Mouse (Mus musculus): Measurements from ENCODE around the gene Fto. TPM values are rescaled to one million over a fixed set of nuclear protein-coding genes. Genes with fewer than 3 reads are reported as not detected.

Gene Fto
- total RNA-seq, 2 experiments from 2014 or later, result 149 to 152 TPM

DNA sequence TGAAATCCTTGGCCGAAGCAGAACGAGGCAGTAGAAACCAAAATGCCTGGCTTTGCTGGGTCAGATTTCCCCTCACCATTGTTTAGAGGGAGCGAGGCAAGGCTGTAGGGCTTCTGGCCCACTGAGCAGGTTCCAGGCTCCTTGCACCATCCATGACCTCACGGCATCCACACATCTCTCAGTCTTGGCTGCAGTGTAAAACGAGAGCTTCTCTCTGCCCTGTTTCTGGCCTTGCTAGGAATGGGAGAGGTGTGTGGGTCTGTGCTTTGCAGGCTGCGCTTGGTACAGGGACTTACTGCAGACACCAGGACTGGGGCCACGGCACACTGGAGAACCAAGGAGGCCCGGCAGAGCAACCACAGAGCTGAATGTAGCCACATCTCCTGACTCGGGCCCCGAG lies 132.2 kb downstream of the Fto start:
- no peak for DNase-seq (ENCODE audit: low spot score in 2 of 2)

DNA sequence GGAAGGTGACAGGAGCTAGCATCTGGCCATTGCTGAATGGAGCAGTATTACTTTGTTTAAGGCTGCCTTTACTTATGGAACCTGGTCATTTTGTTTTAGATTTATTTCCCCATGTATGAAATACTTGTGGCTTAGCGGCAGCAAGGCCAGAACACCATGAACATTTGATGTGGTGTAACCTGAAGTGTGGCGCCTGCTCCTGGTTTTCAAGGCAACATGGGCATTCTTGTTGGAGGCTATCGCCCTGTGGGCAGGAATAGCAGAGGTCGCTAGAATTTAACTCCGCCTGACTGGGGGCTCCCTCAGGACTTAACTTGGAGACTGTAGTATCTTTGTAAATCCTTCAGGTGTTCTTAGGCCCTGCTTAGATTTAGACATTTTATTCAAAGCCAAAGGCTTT lies 132.7 kb downstream of the Fto start:
- no peak for DNase-seq (ENCODE audit: low spot score in 2 of 2)

DNA sequence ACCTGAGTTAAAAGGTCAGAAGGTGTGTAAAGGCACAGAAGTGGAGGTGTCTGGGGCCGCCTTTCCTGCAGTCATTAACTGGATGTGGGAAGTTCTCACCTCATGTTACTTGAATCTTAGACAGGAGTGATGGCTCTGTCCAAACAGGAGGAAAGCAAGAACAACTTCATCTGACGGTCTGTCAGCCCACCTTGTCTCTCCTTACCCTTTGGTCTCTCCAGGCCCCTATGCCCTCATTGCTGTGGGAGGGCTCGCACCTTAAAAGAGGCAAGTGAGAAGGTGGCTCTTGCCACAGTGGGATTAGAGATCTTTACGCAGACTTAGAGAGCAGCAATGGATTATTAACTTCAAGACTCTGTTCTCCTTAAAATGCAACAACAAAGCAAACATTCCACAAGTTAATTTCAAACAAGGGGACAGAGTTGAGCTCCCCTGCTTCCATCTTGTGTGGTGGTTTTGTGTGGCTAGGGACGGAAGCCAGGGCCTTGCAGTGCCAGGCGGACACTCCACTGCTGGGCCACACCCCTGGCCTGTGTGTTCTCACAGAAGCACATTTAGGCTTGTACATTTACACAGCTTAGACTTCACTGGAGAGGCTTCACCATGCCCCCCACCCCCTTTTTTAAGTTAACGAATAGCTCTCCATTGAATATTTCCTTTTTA lies 135.5 kb downstream of the Fto start:
- DNase-seq (ENCODE audit: low spot score in 2 of 2), result no peak

DNA sequence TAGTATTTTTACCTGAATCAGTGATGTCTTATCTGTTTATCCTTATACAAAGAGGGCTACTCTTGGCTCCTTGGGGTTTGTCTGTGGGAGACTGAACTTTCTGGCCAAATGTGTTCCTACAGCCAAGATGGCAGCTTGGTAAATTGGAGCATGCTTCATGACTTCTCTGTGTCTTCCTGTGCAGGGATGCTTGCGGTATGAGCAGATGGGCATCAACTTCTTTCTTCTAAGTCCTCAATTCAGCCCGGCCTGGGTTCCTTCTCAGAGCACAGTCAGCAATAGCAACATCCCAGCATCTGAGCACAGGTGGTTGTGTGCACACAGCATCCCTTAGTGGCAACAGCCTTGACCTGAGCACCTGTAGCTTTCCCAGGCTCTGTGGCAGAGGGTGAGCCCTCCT lies 141.6 kb downstream of the Fto start:
- no peak for DNase-seq (ENCODE audit: low spot score in 2 of 2)

DNA sequence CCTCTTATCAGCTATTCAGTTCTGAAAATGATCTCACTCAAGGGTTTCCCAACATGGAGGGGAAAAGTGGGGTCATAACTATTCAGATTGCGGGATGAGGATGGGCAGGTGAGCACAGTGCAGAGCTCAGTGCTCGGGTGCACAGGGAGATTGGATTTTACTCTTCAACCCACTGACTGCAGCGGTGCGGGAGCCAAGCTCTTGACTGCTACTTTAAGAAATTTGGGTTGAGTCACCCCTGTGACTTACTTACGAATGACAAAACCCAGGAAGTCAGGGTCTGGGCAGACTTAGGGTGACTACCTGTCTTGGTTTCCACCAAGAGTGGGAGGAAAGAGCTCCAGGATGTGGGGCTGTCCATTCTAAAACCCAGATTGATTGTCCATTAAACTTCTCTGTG lies 142.3 kb downstream of the Fto start:
- no peak for DNase-seq (ENCODE audit: low spot score in 2 of 2)

DNA sequence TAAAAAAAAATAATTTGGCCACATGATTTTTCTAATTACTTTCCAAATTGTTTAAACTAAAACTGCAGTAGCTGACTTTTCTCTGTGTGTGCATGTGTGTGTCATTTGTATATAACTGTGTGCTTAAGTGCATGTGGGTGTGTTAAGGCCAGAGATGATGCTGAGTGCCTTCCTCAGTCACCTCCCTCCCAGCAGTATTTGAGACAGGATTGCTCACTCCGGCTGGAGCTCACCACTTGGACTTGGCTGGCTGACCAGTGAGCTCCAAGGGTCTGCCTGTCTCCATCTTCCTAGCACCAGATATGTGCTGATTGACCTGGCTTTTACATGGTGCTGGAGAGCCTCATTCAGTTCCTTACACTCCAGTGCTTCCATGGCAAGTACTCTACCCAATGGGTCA lies 144.7 kb downstream of the Fto start:
- no peak for DNase-seq (ENCODE audit: low spot score in 2 of 2)

DNA sequence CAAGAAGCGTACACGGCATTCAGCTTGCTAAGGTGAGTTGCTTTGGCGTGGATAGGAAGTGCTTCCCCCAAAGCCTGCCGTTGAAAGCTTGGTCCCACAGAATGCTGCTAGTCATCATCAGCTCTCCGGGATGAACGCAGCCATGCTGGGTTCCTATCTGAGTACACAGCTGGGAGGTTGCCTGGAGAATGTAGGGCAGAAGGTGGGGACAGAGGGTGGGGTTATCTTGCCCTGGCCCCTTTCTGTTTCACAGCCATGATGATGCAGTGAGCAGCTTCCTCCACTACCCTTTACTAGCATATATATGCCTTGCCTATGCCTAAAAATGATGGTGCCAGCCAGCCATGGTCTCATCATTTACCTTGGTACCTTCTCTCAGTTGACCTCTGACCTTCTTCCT lies 147.6 kb downstream of the Fto start:
- no peak for DNase-seq (ENCODE audit: low spot score in 2 of 2)

DNA sequence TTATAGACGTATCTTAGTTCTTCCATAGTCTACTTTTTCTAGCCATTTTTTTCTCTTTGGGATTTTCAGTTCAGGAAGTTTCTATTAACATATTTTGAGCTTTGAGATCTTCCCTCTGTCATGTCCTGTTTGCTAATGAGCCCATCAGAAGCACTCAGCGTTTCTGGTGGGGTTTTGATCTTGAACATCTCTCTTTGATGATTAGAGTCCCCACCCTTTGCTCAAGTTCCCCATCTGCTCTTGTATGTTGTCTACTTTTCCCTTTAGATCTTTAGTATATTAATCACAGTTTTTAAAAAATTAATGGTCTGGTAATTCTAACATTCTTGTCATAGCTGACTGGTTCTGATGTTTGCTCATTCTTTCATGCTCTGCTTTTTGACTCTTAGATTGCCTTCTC lies 150.4 kb downstream of the Fto start:
- DNase-seq (ENCODE audit: low spot score in 2 of 2), result no peak

DNA sequence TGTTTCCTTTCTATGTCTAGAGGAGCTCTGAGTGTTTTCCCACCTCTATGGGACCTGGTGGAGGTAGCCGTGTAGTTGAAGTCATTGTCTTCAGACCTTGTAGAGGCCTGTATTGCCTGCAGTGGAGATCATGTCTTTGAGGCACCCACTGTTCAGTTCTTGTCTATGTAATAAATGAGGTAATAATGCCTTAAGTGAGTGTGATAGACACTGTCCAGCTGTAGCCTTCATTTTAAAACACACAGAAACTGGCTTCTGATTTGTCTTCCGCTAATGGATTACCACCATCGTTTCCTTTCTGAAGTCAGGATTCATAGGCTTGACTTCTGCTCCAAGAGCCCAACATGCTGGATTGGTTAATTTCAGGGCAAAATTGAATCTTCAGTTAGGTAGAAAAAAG lies 154.1 kb downstream of the Fto start:
- DNase-seq (ENCODE audit: low spot score in 2 of 2), result no peak

DNA sequence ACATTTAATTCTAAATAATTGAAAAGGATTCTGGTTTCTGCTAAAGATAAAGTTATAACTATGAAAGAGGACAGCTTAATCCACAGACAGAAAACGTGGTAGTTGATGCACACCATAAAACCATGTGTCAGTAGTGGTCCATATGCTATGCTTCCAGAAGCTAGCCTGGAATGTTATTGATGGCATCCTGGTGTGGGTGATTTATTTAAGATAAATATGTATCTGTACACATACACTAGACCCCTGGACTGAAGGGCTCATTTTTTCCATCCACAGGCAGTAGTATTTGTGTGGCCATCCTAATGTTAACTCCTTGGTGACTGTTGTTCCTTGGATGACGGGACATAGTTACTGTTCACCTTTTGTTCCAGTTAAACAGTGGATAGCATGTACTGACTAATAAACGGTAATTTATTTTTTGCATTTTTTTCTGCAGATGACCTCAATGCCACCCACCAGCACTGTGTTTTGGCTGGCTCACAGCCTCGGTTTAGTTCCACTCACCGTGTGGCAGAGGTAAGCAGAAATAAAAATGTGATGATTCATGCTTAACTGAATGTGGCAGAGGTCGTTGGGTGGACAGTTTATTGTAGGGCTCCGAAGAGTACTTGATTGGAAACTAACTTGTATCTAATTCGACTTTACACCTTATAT lies 154.7 kb downstream of the Fto start:
- DNase-seq (ENCODE audit: low spot score in 2 of 2), result no peak

DNA sequence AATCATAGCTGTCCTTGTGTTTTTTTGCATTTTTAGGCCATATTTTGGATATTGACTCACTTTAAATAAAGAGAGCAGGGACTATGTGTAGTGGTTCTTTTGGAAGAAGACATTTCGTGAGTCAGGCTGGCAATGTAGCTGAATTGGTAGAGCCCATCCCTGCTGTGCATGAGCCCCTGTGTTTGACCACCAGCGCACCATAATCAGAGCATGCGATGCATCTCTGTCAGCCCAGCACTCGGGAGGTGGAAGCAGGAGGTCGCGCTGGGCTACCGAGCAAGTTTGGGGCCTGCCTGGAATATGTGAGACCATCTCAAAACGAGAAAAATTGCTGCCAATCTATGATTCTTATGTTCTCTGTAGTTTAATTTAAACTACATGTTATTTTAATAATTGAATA lies 156.1 kb downstream of the Fto start:
- DNase-seq (ENCODE audit: low spot score in 2 of 2), result no peak

DNA sequence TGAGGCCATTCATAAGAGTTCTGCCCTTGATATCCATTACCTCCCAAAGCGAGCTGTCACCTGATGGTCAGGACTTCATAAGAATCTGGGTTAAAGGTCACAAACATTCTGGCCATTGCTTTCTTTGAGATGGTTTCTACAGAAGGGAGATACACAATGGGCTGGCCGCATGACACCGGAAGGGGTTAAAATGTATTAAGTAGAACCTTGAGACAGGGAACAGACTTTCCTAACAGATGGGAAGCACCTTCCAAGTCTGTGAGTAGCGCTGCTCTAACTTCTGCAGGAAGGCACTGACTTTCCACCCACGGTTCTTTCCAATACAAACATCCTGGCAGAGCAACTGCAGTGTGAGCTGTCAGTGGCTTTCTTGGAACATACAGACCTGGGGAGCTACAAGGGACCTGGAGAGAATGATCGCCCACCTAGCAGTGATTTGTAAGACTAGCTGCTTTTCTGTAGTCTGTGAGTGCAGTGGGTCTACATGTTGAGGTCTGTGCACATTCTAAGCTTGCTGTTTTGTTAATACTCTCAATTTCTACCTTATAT lies 161.5 kb downstream of the Fto start:
- peak in 1 of 2 experiments; percentile 32 for DNase-seq (ENCODE audit: low spot score in 2 of 2)

DNA sequence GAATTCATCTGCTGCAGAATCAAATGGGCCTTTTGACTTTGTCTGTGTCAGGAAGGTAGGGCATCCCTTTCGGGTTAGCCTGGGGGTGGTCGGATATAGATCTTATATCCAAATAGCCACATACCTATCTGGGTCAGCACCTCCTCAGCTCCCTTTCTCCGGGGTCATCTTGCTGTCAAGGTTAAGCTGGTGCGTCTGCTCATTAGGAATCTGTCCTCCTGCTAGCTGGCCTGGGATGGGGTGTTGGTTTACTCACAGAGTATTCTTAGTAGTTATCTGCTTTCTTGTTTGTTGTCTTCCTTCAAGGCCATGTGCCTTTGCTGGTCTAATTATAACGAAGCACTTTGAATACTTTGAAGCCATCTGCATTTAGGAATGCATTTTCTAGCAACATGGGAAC lies 163.7 kb downstream of the Fto start:
- DNase-seq (ENCODE audit: low spot score in 2 of 2), result no peak

DNA sequence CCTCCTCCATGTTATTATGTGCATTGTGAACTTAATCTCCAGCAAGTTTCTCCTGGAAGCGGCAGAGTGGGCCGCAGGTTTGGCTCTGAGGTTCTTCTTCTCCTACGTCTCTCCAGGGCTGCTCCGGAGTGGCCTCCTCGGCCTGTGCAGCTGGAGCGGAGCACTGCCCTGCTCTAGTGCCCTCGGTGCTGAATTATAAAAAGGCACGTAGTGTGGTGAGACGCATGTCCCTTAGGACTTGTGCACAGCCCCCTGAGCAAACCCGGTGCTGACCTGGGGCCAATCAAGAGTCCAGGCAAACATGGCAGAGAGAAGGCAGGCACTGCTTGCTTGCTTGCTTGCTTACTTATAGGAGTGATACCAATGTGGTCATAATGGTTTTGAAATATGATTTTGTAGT lies 164.1 kb downstream of the Fto start:
- DNase-seq (ENCODE audit: low spot score in 2 of 2), result no peak

DNA sequence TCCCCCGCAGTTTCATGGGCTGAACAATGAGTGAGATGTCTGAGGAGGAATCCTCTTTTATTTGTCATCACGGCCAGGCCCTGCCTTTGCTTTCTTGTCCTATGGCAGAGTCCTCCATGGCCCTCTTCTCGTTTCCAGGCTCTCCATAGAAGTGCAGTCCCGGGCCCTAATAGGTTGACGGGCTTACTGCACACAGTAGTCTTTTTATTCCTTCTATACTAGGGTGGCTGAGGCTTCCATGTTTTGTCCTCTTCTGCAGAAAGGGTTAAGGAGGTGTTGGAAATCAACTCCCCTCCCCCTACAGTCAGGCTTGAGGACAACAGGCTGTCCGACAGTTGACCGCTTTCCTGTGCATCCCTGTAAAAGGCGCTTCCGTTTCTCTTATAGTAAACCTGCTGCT lies 169.2 kb downstream of the Fto start:
- DNase-seq (ENCODE audit: low spot score in 2 of 2), result no peak

DNA sequence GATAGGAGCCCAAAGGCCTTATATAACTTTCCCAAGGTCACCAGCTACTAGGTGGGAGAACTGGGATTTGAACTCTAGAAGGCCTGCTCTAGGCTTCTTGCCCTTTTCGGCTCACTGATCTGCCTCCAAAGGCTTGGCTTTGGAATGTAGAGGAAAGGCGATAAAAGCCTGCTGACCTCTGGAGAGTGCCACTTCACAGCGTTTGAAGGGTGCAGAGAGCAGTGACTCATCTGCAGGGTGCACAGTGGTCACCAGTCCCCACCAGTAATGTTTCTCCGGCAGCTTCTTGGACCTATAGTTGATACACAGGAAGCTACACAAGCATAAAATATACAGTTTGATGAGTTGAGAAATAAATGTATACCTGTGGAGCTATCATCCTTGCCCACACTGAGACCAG lies 173.1 kb downstream of the Fto start:
- no peak for DNase-seq (ENCODE audit: low spot score in 2 of 2)

DNA sequence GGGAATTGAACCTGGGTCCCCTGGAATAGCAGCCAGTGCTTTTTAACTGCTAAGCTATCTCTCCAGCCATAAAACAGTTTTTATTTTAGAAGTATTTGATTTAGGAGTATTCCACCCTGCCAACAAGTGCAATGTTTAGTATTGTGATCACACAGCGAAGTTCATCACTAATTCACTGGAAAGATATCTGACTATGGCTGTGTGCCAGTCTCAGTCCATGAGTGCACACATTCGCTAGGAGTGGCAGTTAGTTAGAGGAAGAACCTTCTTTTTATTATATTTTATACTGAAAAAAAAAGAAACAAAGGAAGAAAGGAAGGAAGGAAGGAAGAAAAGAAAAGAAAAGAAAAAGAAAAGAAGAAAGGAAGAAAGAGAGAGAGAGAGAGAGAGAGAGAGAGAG lies 174.1 kb downstream of the Fto start:
- DNase-seq (ENCODE audit: low spot score in 2 of 2), result no peak

DNA sequence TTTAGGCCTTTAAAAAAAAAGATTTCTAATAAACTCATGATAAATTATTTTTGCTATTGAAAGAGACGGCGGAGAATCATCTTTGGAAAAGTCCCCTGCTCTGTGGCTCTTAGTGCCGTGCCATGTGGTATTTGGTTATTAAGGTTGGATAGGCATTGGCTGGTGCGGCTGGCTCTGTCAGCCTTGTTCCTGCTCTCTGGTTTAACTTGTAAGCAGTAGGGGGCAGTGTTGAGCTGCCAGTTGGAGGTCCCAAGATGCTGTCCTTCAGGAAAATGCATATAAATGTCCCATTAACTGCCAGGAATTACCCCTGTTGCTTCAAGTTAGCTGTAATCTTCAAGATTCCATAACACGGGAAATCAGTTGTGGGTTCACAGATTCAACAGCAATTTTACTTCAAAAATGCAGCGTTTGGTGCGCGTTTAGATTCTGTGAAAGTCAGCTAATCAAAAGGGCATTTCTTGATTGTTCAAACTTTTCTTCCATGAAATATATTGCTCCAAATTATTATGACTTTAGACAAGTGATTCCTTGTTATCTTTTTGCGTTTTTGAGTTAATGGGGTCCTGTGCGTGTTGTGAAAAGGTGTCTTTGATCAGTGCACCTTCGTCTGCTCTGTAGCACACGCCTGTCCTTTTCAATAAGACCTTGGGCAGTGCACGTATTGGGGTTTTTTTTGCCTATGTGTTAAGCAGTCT lies 174.9 kb downstream of the Fto start:
- DNase-seq (ENCODE audit: low spot score in 2 of 2), result peak; percentile 53 to 87

DNA sequence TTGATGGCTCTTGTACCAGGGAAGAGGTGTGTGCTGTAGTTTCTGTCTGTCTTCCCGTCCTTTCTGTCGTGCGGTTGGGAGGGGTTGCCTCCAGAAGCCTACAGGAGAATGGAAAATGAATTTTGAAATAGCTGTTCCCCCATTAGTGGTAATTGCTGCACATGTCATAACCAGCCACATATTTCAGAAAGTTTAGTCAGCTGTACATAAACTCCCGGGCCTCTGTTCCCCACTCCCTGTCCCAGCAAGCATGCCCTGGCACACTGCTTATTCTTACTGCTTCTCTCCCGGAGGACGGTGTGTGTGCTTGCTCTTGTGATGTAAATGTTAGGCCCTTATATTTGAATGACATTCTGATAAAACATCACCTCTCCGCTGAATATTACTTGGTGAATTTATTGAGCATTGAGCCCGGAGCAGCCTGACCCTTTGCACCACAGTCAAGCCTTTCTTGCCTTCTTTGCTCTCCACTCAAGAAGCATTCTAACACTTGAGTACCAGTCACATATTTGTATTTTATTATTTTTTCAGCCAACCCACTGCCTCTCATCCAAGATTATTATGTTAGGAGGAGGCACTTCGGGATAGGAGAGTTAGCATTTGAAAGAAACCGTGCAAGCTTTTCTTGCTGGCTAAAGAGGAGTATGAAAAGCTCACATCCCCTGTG lies 175.6 kb downstream of the Fto start:
- no peak for DNase-seq (ENCODE audit: low spot score in 2 of 2)

DNA sequence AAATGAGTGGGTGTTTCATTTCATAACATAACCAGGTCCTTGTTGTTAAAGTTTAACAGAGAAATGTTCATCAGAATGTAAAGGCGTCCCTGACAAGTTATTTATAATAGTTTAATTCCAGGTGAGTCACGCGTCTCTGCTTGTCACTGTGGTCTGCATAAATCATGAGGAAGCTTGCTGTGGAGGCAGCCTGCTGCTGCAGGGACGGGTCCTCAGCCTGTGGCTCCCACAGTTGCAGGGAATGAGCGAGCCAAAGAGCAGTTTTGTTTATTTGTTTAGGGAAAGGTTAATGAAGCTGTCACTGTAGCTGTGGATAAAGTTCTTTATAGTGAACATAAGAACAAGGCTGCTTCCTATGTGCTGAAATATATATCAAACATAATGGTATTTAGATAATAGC lies 176.7 kb downstream of the Fto start:
- DNase-seq (ENCODE audit: low spot score in 2 of 2), result no peak

DNA sequence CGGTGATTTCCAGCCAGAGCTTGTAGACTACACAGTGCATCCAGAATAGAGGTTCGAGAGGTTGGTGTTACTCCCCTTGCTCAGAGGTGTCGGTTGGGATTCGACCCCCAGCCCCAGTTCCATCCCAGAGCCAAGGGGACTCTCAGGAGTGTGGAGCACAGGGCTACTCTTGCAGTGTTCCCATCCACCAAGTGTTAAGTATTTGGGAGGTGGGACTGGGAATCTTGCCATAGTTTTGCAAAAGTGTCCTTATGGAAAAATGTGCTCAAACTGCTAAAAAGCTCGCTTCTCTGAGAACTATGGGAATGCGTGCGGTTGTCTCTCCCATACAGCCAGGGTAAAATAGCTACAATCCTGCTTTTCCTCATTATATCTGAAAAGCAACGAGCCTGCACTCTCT lies 180.0 kb downstream of the Fto start:
- no peak for DNase-seq (ENCODE audit: low spot score in 2 of 2)

Measured in layer of hippocampus, adult 18-20 months (tissue).